Mouse (Mus musculus): Measurements from ENCODE around the gene Krtap29-1.

The Krtap29-1 gene

DNA sequence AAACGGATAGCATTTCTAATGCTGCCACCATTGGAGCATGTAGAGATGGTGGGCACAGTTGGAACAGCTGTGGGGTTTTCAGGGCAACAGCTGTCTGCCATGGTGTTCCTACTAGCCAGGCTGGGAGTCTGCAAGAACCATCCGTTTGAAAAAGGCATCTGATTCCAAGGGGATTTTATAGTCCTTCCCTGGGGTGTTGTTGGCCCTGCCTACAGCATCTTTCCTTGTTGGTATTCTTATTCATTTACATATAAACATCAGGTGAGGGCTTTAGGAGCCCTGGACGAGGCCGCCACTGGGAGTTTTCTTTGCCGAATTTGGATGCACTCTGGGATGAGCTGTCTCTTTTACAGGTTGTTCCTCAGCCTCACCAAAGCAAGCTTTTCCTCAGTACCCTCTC, at the start of gene Krtap29-1:
TSS of gene Krtap29-1 (minus strand) at position 101 of the 400 bp plus-strand sequence.
- no peak for DNase-seq (ENCODE audit: low spot score in 2 of 2)

DNA sequence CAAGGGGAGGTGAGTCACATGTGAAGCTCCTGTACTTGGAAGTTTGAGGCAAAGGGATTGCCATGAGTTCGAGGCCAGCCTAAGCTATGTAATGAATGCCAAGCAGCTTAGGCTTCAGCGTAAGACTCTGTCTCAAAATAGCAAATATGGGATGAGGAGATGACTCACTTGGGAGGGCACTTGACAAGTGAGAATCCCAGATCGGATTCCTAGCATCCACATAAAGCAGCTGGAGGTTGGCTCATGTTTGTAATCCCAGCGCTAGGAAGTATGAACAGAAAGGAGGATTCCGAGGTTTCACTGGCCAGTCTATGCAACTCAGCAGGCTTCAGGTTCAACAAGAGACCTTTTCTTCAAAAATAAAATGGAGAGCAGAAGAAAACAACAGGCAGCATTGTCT, 42.6 kb upstream of the Krtap29-1 start:
- DNase-seq (ENCODE audit: low spot score in 2 of 2), result no peak

DNA sequence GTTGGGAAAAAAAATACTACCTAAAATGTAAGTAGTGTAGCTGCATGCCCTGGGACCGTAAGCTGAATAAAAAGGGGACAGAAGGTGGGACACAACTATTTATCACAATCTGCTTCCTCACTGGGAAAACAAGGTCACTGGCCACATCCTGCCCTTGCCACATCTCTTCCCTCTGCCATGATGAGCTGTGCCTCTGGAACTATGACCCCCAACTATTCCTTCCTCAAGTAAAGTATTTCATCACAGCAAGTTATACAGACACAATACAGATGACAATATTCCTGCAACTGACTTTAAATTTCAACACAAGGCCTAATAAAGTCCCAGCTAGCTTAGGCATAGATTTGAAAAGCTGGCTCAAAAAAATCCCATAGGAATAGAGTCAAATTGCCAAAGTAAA, 40.6 kb upstream of the Krtap29-1 start:
- DNase-seq (ENCODE audit: low spot score in 2 of 2), result no peak

DNA sequence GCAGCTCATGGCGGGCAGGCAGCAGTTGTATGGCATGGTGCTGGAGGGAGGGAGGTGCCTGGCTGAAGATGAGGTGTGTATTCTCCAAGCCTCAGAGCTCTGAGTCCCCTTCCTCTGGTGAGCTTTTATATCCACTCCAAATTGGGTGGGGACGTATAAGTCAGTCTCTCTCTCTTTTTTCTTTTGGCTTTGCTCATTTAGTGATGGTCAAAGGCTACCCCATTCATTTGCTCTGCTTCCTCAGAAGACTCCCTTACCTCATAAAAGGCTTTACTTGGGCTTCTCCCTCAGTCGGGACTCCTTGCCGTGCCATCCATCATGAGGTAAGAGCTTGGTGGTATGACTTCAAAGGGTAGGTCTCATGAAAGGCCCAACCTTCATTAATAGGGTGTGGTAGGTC, 37.3 kb upstream of the Krtap29-1 start, which contains the start of gene Krt33a:
TSS of gene Krt33a (minus strand) at position 101 of the 400 bp plus-strand sequence.
- DNase-seq (ENCODE audit: low spot score in 2 of 2), result no peak

DNA sequence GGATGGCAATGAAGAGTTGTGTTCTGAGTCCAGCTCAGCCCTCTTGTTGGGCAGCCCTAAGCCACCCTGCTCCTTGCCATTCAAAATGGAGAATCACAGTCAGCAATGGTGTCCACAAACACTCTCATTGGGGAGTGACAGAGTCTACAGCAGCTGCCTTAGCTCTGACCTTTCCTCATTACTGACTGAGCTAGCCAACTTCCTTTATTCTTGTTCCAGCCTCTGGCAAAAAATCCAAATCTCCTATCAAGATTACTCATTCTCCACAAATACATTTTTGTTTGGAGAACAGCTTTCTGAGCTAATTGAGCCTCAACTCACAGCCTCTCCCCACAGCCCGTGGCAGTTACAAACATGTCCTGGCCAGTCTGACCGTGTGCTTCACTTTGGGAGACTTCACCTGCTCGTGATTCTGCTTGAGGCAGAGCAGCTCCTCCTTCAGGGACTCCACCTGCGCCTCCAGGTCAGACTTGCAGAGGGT, 34.9 kb upstream of the Krtap29-1 start:
- DNase-seq (ENCODE audit: low spot score in 2 of 2), result no peak

DNA sequence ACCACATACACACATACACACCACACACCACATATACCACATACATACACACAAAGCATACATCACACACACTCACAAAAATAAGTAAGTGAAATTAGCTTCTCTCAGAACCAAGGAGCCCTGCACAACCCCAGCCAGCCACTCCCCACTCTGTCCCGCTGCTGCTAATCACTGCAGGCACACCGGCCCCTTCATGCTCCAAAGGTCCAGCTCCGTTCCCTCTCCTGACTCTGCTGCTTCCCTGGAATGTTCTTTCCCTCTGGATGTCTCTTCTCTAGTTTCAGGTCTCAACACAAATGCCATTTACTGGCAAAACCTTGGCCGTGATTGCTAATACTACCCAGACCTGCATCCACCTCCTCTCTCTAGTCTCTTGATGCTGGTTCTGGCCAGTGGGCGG, 31.8 kb upstream of the Krtap29-1 start:
- DNase-seq (ENCODE audit: low spot score in 2 of 2), result no peak

DNA sequence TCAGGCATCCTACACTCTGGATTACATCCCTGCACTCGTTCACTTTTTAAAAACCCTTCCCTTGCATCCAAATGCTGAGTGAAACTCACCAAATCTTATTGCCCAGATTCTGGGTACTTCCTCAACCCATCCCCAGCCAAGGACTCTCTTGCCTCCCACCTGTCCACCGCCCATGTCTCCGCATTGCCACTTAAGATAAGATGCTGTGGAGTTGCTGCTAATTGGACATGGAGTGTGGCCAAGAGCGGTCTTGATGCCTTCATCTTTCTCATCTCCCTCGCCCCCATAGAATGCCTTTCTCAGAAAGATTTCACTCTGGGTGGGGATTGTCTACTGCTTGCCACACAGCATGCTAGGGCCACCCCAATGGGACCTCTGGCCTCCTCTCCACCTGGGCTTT, 29.5 kb upstream of the Krtap29-1 start:
- no peak for DNase-seq (ENCODE audit: low spot score in 2 of 2)

DNA sequence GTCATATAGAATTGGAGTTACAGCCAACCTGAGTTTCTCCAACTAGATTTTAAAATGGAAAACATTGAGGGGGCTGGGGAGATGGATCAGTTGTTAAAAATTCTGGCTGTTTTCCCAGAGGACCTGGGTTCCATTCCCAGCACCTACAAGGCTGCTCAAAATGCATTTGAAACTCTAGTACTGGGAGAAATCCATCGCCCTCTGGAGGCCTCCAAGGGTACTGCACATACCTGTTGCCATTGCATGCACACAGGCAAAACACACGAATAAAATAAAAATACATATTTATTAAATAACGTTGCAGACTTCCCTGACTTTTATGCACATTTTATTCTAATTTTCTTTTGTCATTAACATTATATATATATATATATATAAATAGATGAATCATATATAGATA, 27.8 kb upstream of the Krtap29-1 start:
- no peak for DNase-seq (ENCODE audit: low spot score in 2 of 2)

DNA sequence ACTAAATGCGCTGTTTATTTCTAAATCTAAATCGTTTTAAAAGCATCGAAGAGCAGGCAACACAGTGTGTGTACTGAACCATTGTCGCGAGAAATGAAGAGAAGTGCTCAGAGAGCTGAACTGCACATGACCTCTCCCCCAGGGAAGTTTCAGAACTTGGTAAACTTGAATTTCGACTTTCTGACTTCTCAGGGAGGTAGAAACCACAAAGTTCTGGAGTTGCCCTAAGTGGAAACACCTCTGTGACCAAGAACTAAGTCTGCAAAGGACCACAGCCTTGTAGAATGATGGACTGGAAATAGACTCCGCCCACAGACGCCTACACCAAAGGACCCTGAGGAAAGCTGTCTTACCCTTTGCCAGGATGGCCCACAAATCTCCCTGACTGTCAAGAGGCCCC, 27.1 kb upstream of the Krtap29-1 start:
- no peak for DNase-seq (ENCODE audit: low spot score in 2 of 2)

DNA sequence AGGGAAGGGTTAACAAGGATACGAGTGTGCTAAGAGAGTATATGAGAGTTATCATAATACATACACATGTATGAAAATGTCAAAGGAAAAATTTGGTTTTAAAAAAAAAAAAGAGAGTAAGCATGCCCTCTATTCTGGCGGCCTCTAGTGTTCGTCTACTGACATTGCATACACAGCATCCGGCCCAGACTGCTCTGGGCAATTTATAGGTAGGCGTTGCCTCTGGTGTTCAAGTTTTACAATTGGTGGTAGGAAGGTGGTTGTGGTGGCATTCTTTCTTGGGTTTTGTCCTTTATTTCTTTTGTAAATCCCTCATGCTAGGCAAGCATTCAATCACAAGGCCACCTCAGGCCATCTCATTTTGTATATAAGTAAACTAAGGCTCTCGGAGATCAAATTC, 26.0 kb upstream of the Krtap29-1 start:
- peak in 1 of 2 experiments; percentile 50 for DNase-seq (ENCODE audit: low spot score in 2 of 2)

DNA sequence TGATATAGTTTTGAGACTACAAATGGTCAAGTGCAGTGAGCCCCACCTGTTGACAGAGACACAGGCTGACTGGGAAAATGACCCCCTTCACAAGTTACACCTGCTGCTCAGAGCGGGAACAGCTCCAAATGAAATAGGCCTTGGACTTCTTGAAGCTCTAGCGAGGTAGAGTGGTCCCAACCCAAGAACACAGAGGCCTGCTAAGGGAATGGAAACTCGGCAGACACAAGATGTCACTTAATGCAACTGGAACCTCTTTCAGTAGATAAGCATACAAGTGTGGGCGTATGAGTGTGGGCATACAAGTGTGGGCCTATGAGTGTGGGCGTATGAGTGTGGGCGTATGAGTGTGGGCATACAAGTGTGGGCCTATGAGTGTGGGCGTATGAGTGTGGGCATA, 20.2 kb upstream of the Krtap29-1 start:
- no peak for DNase-seq (ENCODE audit: low spot score in 2 of 2)

DNA sequence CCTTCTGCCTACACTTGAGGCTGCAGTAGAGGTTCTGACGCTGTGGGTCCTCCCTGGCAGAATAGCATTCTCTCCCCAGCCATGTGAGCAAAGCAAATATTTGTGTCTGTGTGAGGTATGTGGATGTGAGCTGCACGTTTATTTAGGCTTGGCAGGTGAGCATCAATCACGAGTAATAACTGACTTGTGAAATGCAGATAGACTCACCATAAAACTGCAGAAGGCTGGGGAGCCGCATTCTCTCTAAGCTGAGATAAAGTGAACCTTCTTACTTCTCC, 15.5 kb upstream of the Krtap29-1 start:
- DNase-seq (ENCODE audit: low spot score in 2 of 2), result no peak

DNA sequence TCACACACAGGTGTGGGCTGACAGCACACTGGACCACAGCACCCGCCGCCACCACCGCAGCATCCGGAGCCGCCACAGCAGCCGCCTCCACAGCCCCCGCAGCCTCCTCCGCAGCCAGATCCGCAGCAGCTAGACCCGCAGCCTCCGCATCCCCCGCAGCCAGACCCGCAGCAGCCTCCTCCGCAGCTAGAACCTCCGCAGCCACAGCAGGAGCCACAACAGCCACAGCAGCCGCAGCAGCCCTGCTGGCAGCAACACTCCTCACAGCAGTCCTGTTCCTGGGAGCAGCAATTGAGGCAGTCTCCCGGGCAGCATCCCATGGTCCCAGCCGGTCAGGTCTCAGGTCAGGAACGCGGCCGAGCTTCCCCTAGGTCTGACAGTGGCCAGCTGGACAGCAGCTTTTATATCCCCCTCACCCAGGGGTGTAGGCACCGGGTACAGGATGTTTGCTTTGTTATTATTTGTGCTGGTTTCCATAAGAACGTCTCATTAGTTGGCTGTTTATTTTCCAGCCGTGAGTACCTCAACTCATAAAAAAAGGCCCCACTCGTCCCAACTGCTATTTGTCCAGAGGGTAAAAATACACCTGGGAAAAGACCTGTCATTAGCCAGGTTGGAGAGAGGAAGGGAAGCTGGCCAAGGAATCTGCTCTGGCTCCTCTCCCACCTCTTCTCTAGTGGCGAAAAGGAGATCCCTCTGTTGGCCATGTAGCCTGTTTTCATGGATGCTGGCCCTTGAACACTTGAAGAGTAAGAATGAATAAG, 14.9 kb upstream of the Krtap29-1 start, which contains the start of gene Krtap17-1:
TSS of gene Krtap17-1 (minus strand) at position 375 of the 764 bp plus-strand sequence.
- DNase-seq (ENCODE audit: low spot score in 2 of 2), result no peak

DNA sequence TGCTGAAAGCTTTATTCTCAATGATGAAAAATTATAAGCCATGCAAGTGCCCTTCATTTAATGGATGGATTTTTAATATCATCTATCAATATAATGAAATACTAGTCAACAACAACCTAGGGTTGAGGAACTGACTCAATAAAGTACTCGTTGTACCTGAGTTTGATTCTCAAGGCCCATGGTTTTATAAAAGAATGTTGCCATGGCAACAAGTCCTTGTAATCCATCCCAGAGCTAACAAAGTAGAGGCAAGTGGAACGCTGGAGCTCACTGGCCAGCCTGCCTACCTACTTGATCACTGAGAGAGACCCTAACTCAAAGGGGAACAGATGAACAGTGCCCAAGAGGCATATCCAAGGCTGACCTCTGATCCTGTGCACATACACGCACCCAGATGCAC, 11.7 kb upstream of the Krtap29-1 start:
- DNase-seq (ENCODE audit: low spot score in 2 of 2), result no peak

DNA sequence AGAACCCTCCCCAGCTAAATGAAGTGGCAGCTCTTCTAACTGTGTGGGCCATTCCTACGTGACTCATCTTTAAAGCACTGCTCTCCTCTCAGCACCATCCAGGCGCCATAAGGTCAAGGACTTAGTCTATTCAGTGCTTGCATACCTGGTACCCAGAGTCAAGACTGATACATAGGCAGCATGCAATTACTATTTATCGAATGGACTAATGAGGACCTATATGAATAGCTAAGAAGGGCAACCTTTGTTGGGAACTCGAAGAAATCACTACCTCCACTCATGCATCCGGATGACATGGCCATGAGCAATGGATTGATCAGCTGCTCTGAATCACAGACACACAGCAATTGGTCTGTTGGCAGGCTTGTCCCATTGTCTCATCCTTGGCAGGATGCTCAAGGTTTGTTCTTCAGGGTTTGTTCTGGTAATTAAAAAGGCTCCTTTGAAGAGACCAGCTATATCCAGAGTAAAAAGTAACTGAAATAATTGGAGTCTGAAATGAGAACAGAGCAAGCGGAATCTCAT, 11.1 kb upstream of the Krtap29-1 start:
- DNase-seq (ENCODE audit: low spot score in 2 of 2), result no peak

DNA sequence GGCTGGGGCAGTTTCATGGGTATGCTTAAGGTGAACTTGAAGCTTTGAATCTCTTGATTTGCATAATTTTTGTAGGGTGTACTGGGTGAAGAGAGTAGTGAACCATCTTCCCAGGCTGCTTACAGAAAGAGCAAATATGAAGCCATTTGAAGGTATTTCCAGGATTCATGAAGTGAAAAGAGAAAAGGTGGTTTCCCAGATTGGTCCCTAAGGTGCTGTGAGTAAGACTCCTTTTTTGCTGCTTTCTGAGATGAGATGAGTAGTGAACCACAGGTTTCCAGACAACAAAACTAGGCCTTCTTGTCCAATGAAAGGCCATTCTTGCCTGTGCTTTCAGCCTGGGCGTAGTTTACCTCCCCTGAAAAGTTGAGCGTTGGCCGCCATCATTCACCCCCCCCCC, 9.7 kb upstream of the Krtap29-1 start:
- no peak for DNase-seq (ENCODE audit: low spot score in 2 of 2)

DNA sequence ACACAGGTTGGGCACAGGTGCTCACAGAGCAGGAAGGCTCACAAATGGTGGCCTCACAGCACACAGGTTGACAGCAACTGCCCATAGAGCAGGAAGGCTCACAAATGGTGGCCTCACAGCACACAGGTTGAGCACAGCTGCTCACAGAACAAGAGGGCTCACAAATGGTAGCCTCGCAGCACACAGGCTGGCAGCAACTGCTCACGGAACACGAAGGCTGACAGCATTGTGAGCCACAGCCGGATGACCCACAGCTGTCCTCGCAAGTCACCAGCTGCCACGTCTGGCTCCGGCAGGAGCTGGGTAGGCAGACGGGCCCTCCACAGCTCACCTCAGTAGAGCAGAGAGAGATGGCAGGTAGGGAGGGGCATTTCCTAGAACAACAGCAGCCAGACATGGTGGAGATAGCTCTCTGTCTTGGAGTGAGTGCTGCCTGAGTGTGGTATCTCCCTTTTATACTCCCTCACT, 7.4 kb upstream of the Krtap29-1 start, which contains the start of gene Krtap16-1:
TSS of gene Krtap16-1 (minus strand) at position 418 of the 468 bp plus-strand sequence.
- DNase-seq (ENCODE audit: low spot score in 2 of 2), result no peak

DNA sequence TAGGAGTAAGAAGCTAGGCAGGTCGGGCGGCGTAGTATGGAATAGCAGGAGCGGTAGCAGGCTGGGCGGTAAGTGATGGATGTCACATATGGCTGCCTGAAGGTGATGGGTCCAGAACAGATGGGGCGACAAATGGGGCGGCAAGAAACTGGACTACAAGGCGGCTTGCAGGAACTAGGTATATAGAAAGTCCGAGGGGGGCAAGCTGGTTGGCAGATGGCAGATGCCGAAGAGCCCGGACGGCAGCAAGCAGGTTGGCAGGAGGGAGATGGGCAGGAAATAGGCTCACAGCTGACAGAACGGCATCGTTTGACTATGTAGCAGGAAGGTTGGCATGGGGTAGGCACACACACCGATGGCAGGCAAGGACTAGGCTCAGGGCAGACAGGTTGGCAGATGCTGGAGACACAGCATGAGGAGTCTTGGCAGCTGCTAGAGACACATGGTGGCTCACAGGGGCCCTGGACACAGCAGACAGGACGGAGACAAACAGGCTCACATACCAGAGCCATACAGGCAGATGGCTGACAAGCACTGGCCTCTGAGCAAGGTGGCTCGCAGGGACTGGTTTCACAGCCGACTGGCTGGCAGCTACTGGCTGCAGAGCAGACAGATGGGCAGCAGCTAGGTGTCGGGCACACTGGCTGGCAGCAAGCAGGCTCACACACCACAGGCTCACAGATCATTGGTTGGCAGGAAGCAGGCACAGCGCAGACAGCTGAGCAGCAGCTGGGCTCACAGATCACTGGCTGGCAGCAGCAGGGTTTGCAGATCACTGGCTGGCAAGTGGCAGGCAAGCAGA, 6.6 kb upstream of the Krtap29-1 start:
- DNase-seq (ENCODE audit: low spot score in 2 of 2), result peak; percentile 22 to 50

DNA sequence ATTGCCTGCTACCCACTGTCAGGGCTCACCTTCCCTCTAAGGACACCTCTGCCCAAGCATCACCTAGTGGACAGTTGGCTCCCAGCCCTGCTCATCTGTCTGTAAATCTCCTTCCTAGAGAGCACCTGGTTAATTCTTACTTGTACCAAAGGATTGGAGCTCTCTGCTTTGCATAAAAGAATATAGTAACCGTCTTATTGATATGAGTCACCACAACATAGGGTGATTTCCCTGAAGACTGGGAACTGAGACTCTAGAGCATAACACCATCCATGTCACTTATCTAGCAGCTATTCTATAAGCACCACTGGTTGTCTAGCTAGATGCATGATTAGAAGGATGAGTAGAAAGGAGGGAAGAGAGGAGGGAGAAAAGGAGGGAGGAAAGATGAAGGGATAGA, 4.6 kb upstream of the Krtap29-1 start:
- DNase-seq (ENCODE audit: low spot score in 2 of 2), result no peak

DNA sequence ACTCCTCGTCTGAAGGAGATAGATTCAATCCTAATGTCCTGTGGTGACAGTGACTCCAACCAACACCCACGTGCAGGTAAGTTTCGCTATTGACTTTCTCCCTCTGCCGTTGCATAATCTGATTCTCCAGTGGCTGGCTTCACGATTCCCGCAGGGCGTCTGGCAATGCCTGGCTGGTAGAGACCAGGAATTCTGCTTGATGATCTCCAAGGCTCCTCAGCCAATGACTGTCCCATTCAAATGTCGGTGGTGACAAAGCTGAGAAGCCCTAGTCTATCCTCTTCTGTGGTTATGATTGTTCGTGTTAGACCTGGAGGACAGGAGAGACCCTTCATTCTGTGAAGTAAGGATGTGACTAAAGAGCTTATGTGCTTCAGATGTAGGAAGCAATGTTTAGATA, 3.9 kb upstream of the Krtap29-1 start:
- DNase-seq (ENCODE audit: low spot score in 2 of 2), result no peak

DNA sequence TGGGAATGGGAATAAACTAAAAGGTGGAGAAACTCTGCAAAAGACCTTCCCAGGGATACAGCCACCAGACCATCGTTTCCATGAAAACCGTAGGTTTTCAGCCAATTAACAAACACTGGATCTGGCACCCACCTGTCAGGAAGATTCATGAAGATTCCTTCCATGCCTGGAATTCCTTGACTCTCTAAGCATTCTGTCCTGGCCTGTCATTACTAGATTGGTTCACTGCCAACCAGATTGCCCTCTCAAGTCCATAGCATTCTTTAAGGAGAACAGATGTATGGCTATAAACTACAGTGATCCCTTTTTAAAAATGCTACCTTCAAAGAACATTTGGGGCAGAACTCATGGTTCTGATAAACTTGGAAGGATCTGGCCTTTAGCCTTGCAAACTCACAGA, 12.9 kb downstream of the Krtap29-1 start:
- DNase-seq (ENCODE audit: low spot score in 2 of 2), result no peak

DNA sequence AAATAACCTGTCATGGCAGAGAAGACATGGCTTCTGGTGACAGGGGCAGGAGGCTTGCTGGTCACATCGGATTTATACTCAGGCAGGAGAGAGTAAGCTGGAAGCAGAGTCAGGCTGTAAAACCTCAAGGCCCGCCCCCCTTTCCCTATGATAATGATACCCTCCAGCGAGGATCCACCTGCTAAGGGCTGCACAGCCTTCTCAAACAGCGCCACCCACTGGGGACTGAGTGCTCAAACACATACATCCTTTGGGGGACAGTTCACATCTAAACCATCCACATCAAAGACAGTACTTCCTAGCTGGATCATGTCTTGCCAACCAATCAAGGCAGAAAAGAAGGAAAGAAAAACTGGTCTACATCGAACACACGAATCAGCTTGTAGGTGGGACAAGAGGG, 14.6 kb downstream of the Krtap29-1 start:
- DNase-seq (ENCODE audit: low spot score in 2 of 2), result no peak

DNA sequence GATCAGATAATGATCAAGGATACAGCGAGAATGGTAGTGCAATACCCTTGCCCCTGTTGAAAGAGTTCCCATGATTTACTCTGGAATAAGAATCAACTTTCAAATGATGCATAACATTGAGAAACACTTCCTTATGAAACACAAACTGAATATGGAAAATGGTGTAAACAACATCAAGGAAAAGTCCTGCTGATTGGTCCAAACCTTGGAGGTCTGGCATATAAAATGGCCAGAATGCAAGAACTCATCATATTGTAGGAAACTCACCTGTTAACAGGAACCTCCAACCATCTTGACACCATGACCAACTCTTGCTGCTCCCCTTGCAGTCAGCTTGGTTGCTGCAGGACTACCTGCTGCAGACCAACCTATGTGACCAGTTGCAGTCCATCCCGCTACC, 30.7 kb downstream of the Krtap29-1 start, which contains the start of gene Krtap9-5:
TSS of gene Krtap9-5 (plus strand) at position 301 of the 400 bp plus-strand sequence.
- DNase-seq (ENCODE audit: low spot score in 2 of 2), result no peak

Measured in cerebellum, postnatal 4 days (tissue).